Mouse (Mus musculus) stomach, postnatal 0 days (tissue): ENCODE data around the gene Mpv17.

Source experiments
- CTCF ChIP-seq: IDR thresholded peaks from 2 replicates; pipeline ENCODE4 v1.5.1; 2016; ENCODE audit warnings: antibody characterized with exemption, low read depth, mild to moderate bottlenecking, moderate library complexity
- EP300 ChIP-seq: optimal IDR thresholded peaks from 2 replicates; pipeline ENCODE3; 2016; ENCODE audit warnings: antibody characterized with exemption

GRCm38 (mm10) chr5:31190201-31190600 lies 36.1 kb upstream of the Mpv17 start:
- no peak for TF ChIP-seq CTCF
- no peak for TF ChIP-seq EP300
